Mouse (Mus musculus): Measurements from ENCODE around the gene Nsun2.

Nsun2 gene

GRCm38 (mm10) chr13:69636375-69636774, 102.8 kb downstream of the Nsun2 start:
- no peak for DNase-seq (ENCODE audit: low spot score in 2 of 2)

GRCm38 (mm10) chr13:69636816-69637215, 103.3 kb downstream of the Nsun2 start:
- no peak for DNase-seq (ENCODE audit: low spot score in 2 of 2)

GRCm38 (mm10) chr13:69637657-69638056, 104.1 kb downstream of the Nsun2 start:
- no peak for DNase-seq (ENCODE audit: low spot score in 2 of 2)

GRCm38 (mm10) chr13:69638108-69638626, 104.6 kb downstream of the Nsun2 start:
- DNase-seq (ENCODE audit: low spot score in 2 of 2): no peak

GRCm38 (mm10) chr13:69639251-69639650, 105.7 kb downstream of the Nsun2 start:
- DNase-seq (ENCODE audit: low spot score in 2 of 2): no peak

- DNase-seq (ENCODE audit: low spot score in 2 of 2): no peak
Observed at GRCm38 (mm10) chr13:69640126-69640525, 106.6 kb downstream of the Nsun2 start.

GRCm38 (mm10) chr13:69640541-69640940, 107.0 kb downstream of the Nsun2 start:
- no peak for DNase-seq (ENCODE audit: low spot score in 2 of 2)

GRCm38 (mm10) chr13:69641017-69641416, 107.5 kb downstream of the Nsun2 start:
- no peak for DNase-seq (ENCODE audit: low spot score in 2 of 2)

- DNase-seq (ENCODE audit: low spot score in 2 of 2): no peak
Observed at GRCm38 (mm10) chr13:69642656-69643216, 109.2 kb downstream of the Nsun2 start.

GRCm38 (mm10) chr13:69643937-69644336, 110.4 kb downstream of the Nsun2 start:
- DNase-seq (ENCODE audit: low spot score in 2 of 2): no peak

GRCm38 (mm10) chr13:69644427-69645166, 111.1 kb downstream of the Nsun2 start:
- DNase-seq (ENCODE audit: low spot score in 2 of 2): no peak

GRCm38 (mm10) chr13:69645694-69646423, 112.3 kb downstream of the Nsun2 start:
- DNase-seq (ENCODE audit: low spot score in 2 of 2): no peak

GRCm38 (mm10) chr13:69646481-69646880, 112.9 kb downstream of the Nsun2 start:
- DNase-seq (ENCODE audit: low spot score in 2 of 2): no peak

- no peak for DNase-seq (ENCODE audit: low spot score in 2 of 2)
Observed at GRCm38 (mm10) chr13:69654508-69654907, 121.0 kb downstream of the Nsun2 start.

- DNase-seq (ENCODE audit: low spot score in 2 of 2): no peak
Observed at GRCm38 (mm10) chr13:69672121-69672520, 138.6 kb downstream of the Nsun2 start.

- DNase-seq (ENCODE audit: low spot score in 2 of 2): no peak
Observed at GRCm38 (mm10) chr13:69672565-69672964, 139.0 kb downstream of the Nsun2 start.

GRCm38 (mm10) chr13:69673197-69673920, 139.8 kb downstream of the Nsun2 start:
- no peak for DNase-seq (ENCODE audit: low spot score in 2 of 2)

- DNase-seq (ENCODE audit: low spot score in 2 of 2): no peak
Observed at GRCm38 (mm10) chr13:69673921-69674618, 140.5 kb downstream of the Nsun2 start.
